Mouse (Mus musculus) liver, adult 10 weeks (tissue): ENCODE results near the gene Rpa3. TPM values are rescaled to one million over a fixed set of nuclear protein-coding genes. Genes with fewer than 3 reads are reported as not detected.

ENCODE experiments used
- polyA plus RNA-seq: library from polyadenylated mRNA; stranded (reverse); fragments of 350-450 nt; fragmentation: Illumina TruSeq; extraction: RNeasy Lipid Tissue Mini Kit (QIAGEN cat#74804); gene quantifications from one replicate; pipeline ENCODE4 v1.2.3, GENCODE M21; 2014; ENCODE audit warnings: low read depth, low replicate concordance

Gene Rpa3
- 28.8 TPM for polyA plus RNA-seq

DNA sequence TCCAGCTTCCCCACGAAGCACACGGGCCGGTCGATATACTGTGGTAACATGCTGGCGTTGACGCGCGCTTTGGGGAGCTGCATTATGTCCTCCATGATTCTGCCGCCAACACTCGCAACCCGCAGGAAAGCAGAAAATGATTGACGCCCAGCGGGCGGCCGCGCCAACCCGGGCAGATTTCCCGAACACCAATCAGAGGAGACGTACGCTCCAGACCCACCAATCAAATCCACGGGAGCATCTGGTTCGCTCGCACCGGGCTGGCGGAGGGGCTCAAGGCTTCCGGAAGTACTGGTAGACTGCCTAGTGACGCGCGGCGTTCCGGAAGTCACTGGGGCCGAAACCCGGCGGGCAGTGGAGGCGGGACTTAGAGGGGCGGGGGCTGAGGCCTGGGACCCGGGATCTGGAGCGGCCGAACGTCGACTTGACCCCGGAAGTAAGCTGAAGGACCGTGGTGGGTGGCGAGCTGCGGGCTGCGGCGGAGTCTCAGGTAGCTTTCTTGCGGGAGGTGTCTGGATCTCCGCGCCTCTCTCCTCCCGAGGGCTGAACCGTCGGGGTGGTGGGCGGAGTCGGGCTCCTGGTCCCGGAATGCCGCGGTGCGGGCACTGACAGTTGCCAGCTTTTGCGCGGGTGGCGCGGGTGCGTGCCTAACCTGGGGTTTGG, at the start of gene Rpa3, which contains the start of the genes Umad1 and Gm45062:
Gene Rpa3 (minus strand): TSS at position 170 of the 663 bp plus-strand sequence.
Gene Umad1 (plus strand): TSS at position 285 of the 663 bp plus-strand sequence.
Gene Gm45062 (plus strand): TSS at position 447 of the 663 bp plus-strand sequence.

DNA sequence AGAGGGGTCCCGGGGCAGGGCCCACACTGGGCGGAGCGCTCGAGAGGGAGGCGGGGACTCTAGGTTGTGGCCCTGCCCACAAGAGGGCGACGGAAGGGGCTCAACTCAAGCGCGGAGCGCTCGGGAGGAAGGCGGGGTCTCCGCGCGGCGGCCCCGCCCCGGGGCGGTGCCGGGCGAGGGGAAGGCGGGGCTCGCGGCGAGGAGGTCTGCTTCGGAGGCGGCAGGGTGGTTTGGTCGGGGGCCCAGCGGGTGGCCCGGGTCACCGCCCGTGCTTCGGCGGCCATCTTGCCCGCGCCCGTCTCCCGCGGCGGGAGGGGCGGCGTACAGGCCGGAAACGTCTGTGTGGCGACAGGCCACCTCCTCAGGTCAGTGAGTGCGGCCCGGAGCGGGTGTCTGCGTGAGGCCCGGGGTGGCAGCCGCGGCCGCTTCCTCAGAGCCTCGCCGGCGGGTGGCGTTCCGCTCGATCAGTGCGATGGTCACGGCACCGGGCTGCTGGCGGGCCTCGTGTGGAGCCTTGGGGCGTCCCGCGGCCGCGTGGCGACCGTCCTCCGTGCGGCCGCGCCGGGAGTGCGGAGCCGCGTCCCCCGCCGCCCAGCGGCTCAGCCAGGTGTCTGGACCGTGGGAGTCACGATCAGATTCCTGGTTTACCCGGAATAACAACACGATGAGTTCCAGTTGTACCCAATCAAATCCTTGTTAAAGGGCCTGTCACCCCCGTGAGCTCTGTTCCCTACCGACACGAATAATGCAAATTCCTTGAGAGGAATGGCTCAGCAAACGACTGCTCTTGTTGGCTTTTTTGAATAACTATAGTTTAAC, 49.7 kb downstream of the Rpa3 start, which contains the start of gene Mios:
Gene Mios (plus strand): TSS at position 176 of the 819 bp plus-strand sequence.

Other genes with a start within 250 kb of the Rpa3 start
- not detected for gene Col28a1, start 66.6 kb downstream of the Rpa3 start, polyA plus RNA-seq
- 12.9 TPM for gene Mios, start 50.0 kb downstream of the Rpa3 start, polyA plus RNA-seq
- gene Umad1, start 115 bp upstream of the Rpa3 start, polyA plus RNA-seq = 27.0 TPM
- gene Gm45062, start 277 bp upstream of the Rpa3 start, polyA plus RNA-seq = 2.6 TPM